Mouse (Mus musculus): ENCODE data around the gene Klf12. TPM values are rescaled to one million over a fixed set of nuclear protein-coding genes. Genes with fewer than 3 reads are reported as not detected.

Gene Klf12
- 0.07 TPM in 1 of 2 replicates, not detected in the other for total RNA-seq (2023)

DNA sequence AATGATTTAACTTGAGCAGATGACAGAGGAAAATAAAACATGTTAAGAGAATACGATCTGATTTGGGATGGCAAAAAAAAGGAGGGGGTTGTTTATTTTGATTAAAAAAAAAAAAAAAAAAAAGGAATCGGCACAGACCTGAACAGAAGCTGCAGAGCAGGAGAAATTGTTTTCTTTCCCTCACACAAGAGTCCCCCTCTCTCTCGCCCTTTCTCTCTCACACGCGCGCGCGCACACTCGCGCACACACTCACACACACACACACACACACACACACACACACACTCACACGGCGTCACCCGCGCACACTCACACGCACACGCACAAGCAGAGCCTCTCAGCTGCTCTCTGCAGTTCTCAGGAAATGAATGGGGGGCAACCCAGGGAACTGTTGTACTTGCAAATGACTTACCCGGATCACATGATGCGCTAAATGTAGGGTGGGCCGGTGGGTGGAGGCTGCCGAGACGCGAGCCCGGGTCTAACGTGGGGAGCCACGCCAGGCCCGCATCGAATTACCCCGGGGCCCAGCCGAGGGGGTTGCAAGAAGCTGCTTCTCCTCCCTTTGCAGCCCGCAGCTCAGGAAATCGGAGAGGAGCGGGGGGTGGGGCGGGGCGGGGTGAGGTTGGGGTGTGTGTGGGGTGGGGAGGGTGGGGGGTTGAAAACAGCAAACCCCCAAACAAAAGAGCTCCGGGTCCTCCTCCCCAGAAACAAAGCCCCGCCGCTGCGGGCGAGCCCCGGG, at the start of gene Klf12:
TSS of gene Klf12 (minus strand) at position 561 of the 742 bp plus-strand sequence.

Measured in neutrophil, adult 65 days (primary cell).